Mouse (Mus musculus) layer of hippocampus, adult 2 months (tissue): Measurements from ENCODE around the gene Bcl7b. TPM values are rescaled to one million over a fixed set of nuclear protein-coding genes. Genes with fewer than 3 reads are reported as not detected.

Experiments used
- DNase-seq, 2 experiments: peaks; one replicate each; pipeline ENCODE4 v3.0.0; 2022; ENCODE audit warnings: low spot score in 2 of 2
- H3K27ac ChIP-seq: fragments of 200-600 bp; 2 replicates; pipeline ENCODE4 v1.8.1; 2022
- H3K4me3 ChIP-seq: fragments of 200-600 bp; 2 replicates; pipeline ENCODE4 v1.8.1; 2022; ENCODE audit warnings: mild to moderate bottlenecking
- CTCF ChIP-seq: fragments of 200-600 bp; conservative IDR thresholded peaks from 2 replicates; pipeline ENCODE4 v1.8.1; 2022; ENCODE audit warnings: antibody characterized with exemption, mild to moderate bottlenecking, moderate library complexity
- total RNA-seq, 2 experiments: library from RNA; stranded (reverse); gene quantifications; 2 replicates each; pipeline ENCODE4 v1.2.3; 2021

Gene Bcl7b
- total RNA-seq, 2 experiments from 2014 or later: 55.1 to 62.6 TPM

DNA sequence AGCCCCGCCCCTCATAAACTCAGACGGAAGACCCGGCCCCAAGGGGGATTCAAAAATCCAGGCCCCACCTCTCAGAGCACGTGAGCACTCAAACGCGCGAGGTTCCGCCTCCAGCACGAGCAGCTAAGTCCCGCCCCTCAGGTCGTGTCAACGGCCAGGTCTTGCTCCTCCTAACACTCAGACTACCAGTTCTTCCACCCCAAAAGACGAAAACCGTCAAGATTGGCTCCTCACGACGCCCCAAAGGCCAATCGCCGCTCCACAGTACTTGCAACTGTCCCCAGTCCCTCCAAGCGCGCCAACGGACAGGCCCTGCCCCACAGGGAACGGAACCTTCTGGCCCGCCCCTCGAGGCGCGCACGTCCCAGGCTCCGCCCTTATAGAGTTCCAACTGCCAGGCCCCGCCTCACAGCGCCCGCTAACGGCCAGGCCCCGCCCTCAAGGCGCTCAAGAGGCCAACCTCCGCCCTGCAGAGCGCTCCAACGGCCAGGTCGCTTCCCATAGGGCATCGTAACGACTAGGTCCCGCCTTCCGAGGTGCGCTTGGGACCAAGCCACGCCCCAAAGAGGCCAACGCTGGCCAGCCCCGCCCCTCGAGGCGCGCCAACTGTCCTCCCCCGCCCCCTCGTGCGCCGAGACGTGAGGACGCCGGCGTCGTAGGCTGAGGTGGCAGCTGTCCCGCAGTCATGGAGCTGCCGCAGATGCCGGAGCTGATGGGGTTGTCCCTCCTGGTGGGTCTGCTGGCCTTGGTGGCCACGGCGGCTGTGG, 18.8 kb upstream of the Bcl7b start, which contains the start of gene Tbl2:
Tbl2 (plus strand) TSS at position 605 of the 767 bp plus-strand sequence.
- Histone ChIP-seq H3K27ac (peak within 1 kb of the TSS; percentile 89), H3K4me3 (peak within 1 kb of the TSS; percentile 73)
- DNase-seq: peak; percentile 97 to 98
- no peak for TF ChIP-seq CTCF

DNA sequence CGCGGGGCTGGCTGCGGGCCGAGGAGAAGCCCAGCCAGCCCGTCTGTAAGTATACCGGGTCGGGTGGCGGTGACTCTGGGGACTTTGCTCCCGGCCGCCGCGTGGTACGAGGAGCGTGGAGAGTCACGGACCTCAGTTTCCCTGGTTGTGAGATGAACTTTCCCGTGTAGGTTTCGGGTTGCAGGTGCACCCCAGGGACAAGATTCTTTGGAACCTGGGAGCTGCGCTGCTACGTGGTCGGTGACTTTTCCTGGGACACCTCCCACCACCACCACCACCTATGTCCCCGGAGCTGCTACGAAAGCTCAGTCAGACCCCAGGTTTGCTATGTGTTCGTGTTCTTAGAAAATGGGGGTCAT, 18.3 kb upstream of the Bcl7b start:
- H3K27ac ChIP-seq: peak overlapping the region; percentile 89
- peak overlapping the region; percentile 73 for H3K4me3 ChIP-seq
- DNase-seq: peak in 1 of 2 experiments; percentile 17
- no peak for TF ChIP-seq CTCF

DNA sequence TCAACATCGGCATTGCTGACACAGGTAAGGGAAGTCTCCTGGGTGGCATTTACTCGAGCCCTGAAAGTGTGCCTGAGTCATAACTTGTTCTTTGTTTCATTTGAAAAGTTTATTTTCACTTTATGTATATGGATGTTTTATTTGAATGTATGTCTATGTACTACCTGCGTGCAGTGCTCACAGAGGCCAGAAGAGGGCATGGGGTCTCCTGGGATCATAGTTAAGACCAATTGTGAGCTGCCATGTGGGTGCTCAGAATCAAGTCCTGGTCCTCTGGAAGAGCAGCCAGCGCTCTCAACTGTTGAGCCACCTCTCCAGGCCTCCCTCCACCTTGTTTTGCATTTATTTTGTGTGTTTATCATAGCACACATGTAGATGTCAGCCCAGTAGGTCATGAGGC, 11.6 kb upstream of the Bcl7b start:
- H3K4me3 ChIP-seq: no peak overlapping the region
- peak; percentile 53 for TF ChIP-seq CTCF
- no peak for DNase-seq
- no peak overlapping the region for H3K27ac ChIP-seq

DNA sequence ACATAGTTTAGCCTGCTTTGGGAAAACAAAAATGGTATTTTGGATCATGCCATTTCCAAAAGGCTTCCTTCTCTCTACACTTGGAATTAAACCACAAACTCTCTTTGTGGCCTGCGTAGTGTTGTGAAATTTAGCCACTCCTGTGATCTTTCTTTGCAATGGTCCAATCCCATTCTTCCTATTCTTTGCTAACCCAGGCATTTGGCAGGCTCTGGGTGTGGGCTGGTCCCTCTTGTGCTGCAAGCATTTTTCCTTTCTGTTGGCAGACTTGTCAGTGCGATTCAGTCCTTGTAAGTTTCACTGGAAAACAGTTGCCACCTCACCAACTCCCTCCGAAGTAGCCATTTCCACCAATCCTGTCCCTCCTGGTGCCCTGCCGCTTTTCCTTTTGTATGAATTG, 6.9 kb upstream of the Bcl7b start:
- TF ChIP-seq CTCF: no peak
- DNase-seq: peak; percentile 32 to 53
- peak overlapping the region; percentile 82 for H3K27ac ChIP-seq
- no peak overlapping the region for H3K4me3 ChIP-seq

DNA sequence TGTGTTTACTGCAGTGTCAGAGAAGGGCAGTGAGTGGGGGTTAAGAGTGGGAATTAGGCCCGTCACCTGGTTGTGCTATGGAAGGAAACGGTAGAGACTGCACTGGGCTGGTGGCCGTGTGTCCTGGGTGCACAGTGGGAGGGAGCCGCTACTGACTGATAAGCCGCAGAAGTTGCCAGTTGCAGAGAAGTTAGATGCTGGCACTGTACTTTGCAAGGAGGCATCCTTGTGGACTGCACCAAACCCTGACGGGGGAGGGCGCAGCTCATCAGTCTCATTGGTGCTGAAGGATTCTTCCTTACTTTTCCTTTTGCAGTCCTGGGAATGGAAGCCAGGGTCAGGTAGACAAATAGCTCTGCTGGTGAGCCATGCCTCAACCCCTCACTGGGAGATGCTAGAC, 6.4 kb upstream of the Bcl7b start:
- H3K4me3 ChIP-seq: no peak overlapping the region
- peak overlapping the region; percentile 82 for H3K27ac ChIP-seq
- DNase-seq: no peak
- no peak for TF ChIP-seq CTCF

DNA sequence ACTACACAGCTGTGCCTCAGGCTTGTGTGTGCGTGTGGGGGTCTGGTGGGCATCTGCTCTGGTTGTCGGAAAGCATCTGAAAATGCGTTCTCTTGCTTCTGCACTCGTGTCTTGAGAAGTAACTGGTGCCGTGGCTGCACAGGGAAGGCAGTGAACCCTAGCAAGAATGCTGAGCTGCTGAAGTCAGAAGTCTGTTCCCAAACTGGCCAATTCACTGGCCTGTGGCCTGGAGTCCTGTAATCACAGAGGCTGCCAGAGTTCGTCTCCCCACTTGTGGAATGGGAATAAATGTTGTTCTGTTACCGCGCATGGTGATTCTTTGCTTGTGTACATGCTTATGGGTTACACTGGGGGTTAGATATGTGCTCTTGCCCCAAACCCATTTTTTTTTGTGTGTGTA, 5.7 kb upstream of the Bcl7b start:
- H3K4me3 ChIP-seq: no peak overlapping the region
- peak overlapping the region; percentile 82; the same call in 1 of the 2 replicates for H3K27ac ChIP-seq
- no peak for DNase-seq
- no peak for TF ChIP-seq CTCF

DNA sequence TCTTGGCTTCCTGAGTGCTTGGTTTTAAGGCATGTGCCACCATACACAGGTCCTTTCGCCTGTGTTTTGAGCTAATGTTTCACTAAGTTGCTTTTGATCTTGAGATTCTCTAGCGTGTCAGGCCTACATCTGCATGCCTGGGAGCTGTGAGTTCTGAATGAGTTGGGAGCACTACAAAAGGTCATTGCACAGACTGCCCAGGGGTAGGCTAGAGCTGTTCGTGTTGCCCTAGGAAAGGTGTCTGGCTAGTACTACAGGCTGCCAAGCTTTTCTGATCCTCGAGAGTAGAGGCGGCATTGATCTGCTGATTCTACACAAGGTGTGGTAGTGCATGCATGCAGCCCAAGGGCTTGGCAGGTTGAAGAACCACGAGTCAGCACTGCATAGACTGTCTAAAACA, 5.3 kb upstream of the Bcl7b start:
- no peak for TF ChIP-seq CTCF
- Histone ChIP-seq H3K4me3 (no peak overlapping the region), H3K27ac (0 out of 2 replicates have a peak overlapping the region, but pooled peaks have one; percentile 82)
- DNase-seq: no peak

DNA sequence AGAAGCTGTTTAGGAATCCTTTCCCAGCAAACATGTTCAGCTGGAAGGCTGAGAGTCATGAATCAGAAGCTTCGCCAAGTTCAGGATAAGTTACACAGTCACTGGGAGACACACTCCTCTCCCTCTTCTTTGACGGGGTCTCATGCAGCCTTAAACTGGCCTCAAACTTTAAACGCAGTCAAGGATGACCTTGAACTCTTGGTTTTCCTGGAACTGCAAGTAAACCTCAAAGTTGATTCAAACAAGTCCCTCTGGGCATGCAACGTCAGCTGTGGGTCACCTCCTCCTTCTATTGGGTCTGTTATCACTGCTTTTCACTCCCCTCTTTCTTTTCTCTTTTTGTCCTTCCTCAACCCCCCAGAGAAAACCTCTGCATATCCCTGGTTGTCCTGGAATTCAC, 1.2 kb upstream of the Bcl7b start:
- DNase-seq: no peak
- TF ChIP-seq CTCF: no peak
- H3K27ac ChIP-seq: no peak overlapping the region
- no peak overlapping the region for H3K4me3 ChIP-seq

DNA sequence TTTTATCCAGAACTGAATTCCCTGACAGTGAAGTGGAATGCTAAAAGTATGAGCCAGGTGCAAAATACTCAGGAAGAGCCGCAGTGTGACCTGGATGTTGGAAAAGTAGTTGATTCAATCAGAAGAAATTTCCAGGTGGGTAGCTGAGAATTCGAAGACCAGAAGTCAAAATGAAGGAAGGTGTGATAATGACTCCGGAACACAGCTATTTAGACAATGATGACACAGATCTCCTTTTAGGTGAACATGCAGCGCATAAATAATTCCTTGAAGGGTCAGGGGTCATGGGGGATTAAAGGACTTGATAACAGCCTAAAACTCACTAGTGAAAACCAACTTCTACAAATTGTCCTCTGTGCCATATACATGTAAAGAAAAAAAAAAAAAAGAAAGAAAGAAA, 614 bp upstream of the Bcl7b start:
- Histone ChIP-seq H3K4me3 (peak overlapping the region; percentile 89), H3K27ac (peak overlapping the region; percentile 100)
- no peak for DNase-seq
- TF ChIP-seq CTCF: no peak

DNA sequence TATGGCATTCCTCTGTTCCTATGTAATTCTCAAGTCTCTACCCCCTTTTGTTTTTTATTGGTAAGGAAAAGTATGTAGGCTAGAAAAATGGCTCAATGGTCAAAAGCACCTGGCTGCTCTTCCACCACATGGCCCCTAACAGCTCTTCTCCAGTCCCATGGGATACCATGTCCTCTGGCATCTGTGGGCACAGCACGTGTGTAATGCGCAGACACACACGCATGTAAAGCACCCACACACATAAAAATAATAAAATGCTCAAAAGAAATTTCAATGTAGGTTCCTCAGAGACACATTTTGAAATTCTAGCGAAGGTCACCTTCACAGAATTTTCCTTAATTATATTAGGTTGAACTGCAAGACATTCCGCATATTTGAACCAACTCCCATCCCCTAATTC, 1.4 kb downstream of the Bcl7b start:
- no peak for DNase-seq
- peak overlapping the region; percentile 100 for H3K27ac ChIP-seq
- TF ChIP-seq CTCF: no peak
- peak overlapping the region; percentile 89 for H3K4me3 ChIP-seq

DNA sequence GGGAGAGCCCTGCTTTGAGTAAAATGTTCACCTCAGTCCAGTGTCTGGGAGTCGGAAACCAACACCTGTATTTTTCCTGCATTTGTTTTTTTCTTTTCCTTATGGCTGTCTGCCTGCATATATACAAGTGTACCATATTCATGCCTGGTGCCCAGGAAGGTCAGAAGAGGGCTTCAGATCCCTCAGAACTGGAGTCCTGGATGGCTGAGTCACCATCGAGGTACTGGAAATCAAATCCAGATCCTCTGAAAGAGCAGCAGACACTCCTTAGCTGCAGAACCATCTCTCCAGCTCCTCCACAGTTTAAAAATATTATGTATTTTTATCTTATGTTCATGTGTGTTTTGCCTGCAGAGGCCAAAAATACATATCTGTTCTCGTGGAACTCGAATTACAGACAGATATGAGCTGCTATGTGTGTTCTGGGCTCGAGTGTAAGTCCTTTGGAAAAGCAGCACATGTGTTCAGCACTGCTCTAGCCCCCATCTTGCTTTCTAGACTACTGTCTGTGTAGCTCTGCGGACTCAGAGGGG, 3.7 kb downstream of the Bcl7b start:
- no peak for DNase-seq
- no peak overlapping the region for H3K27ac ChIP-seq
- no peak overlapping the region for H3K4me3 ChIP-seq
- no peak for TF ChIP-seq CTCF

DNA sequence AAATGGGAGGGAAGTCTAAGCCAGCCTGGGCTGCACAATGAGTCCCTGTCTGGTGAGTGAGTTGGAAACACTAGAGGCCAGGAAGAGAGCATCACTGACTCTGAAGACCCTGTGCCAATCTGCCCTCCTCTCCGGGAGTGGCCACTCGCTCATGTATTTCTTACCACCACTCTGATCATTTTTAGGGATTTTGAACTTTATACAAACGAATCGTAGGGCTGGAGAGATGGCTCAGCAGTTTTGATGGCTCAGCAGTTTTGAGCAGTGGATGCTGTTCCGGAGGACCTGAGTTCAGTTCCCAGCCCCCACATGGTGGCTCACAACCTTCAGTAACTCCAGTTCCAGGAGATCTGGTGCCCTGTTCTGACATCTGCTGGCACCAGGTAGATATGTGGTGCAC, 4.9 kb downstream of the Bcl7b start:
- TF ChIP-seq CTCF: no peak
- Histone ChIP-seq H3K27ac (no peak overlapping the region), H3K4me3 (no peak overlapping the region)
- no peak for DNase-seq

DNA sequence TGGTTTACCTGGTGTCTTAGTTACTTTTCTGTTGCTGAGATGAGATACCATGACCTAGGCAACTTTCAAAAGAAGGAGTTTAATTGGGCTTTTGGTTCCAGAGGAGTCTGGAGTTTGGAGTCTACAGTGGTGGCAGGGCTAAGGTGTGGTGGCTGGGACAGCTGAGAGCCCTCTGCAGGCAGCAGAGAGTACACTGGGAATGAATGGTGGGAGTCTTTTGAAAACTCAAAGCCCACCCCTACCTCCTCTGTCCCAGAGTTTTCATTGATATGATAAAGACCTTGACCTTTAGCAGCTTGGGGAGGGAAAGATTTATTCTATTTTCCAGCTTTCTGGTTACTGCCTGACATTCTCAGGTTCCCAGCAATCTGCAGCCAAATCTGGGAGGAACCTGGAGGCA, 7.0 kb downstream of the Bcl7b start:
- Histone ChIP-seq H3K27ac (peak overlapping the region; percentile 84), H3K4me3 (no peak overlapping the region)
- DNase-seq: no peak
- peak; percentile 38 for TF ChIP-seq CTCF

DNA sequence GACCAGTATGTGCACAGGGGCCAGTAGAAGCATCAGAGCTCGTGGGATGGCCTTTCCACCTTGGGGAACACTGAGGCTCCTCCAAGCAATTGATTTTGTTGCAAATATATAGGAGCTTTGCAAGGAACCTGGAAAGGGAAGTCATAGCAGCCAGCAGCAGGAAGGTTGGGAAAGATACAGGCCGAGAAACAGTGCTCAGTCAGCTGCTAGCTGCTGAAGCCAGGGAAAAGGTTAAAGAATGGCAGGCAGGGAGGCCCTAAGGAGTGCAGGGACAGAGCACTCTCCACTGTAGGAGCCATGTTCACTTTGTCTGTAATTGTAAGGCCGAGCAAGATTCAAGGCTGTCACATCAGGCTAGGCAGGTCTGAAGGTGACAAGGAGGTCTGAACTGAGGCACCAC, 10.4 kb downstream of the Bcl7b start:
- Histone ChIP-seq H3K27ac (peak overlapping the region; percentile 94), H3K4me3 (no peak overlapping the region)
- no peak for TF ChIP-seq CTCF
- no peak for DNase-seq
